Mouse (Mus musculus): Measurements from ENCODE around the gene Mrps17. TPM values are rescaled to one million over a fixed set of nuclear protein-coding genes. Genes with fewer than 3 reads are reported as not detected.

Mrps17 gene
- total and polyA plus RNA-seq, 2 experiments from 2014 or later, result 124 to 161 TPM

DNA sequence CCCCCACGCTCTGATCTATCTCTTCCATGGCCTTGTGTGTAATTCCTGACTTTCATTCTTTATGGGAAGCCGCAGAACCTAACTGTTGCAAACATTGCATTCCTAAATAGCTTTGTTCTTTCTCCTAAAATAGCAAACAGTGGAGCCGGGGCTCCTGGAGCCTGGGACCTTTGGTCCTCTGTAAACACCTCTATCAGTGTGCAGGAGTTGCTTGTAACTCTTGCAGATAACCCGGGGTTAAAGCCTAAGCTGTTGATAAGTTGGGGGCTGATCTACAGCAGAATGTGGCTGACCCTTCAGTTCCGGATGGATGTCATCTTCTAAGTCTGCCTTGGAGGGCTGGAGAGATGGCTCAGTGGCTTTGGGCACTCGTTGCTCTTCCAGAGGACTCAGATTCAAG lies 28.8 kb downstream of the Mrps17 start:
- no peaks in the 10 kb centered on the region for H3K9me3 ChIP-seq (ENCODE audit: low read length)

GRCm38 (mm10) chr5:129756886-129757285 lies 41.6 kb downstream of the Mrps17 start:
- H3K27me3 ChIP-seq (ENCODE audit: insufficient read depth, low read length), result no peaks in the 10 kb centered on the region
- H3K4me3 ChIP-seq (ENCODE audit: low read depth, low read length), result no peak overlapping the region
- peaks cover 26% of the 10 kb centered on the region for H3K36me3 ChIP-seq (ENCODE audit: insufficient read depth, low read length)
- no peak overlapping the region for H3K9ac ChIP-seq (replicated peaks; ENCODE audit: low read length, poor library complexity, severe bottlenecking)
- no peak for ATAC-seq (ENCODE audit: low FRiP score)
- DNase-seq (ENCODE audit: low spot score), result no peak
- no peaks in the 10 kb centered on the region for H3K4me1 ChIP-seq (ENCODE audit: insufficient read depth, low read length)
- no peak overlapping the region for H3K27ac ChIP-seq (ENCODE audit: low read depth, low read length)
- no peaks in the 10 kb centered on the region for H3K9me3 ChIP-seq (ENCODE audit: low read length)
- WGBS, result 94% methylated on average over 20 of the region's 20 CpGs
- TF ChIP-seq CTCF (IDR thresholded peaks at IDR 0.05), result no peak
- no peak overlapping the region for H3K4me2 ChIP-seq (ENCODE audit: low read depth, low read length, poor library complexity, severe bottlenecking)

More for the DNA sequence above, 28.8 kb downstream of the Mrps17 start:
- H3K4me2 ChIP-seq (ENCODE audit: low read depth, low read length, poor library complexity, severe bottlenecking), result no peak overlapping the region
- H3K27ac ChIP-seq (ENCODE audit: low read depth, low read length), result no peak overlapping the region
- 81% methylated on average over 6 of the region's 6 CpGs for WGBS
- H3K4me3 ChIP-seq (ENCODE audit: low read depth, low read length), result no peak overlapping the region
- no peak for DNase-seq (ENCODE audit: low spot score)
- H3K27me3 ChIP-seq (ENCODE audit: insufficient read depth, low read length), result no peaks in the 10 kb centered on the region
- H3K4me1 ChIP-seq (ENCODE audit: insufficient read depth, low read length), result no peaks in the 10 kb centered on the region
- peaks cover 50% of the 10 kb centered on the region for H3K36me3 ChIP-seq (ENCODE audit: insufficient read depth, low read length)
- no peak for TF ChIP-seq CTCF (IDR thresholded peaks at IDR 0.05)
- no peak overlapping the region for H3K9ac ChIP-seq (replicated peaks; ENCODE audit: low read length, poor library complexity, severe bottlenecking)
- no peak for ATAC-seq (ENCODE audit: low FRiP score)

DNA sequence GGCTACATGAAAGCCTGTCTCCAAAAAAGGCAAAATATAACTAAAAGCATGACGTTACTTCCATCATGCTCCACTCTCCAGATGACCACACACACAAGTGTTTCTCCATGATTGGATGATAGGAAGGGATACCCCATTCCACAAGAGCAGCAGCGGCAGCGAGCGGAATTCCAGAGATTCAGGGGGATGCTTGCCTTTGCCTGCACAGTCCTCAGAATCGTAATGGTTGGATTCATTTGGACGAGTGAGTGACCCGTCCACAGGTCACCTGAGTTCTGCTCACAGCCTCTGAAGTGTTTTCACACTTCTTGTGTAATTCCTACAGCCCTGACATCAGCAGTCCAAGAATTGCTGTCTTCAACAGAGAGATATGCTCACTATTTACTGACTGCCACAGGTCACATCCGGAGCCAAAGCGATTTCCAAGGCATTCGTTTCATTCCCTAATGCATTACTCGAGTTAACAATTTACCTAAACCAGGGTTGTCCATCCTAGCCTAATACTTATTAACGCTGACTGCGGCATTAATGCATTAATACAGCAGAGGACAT lies 44.7 kb downstream of the Mrps17 start:
- DNase-seq (ENCODE audit: low spot score) (no peak), ATAC-seq (ENCODE audit: low FRiP score) (no peak)
- Histone ChIP-seq H3K27me3 (ENCODE audit: insufficient read depth, low read length) (no peaks in the 10 kb centered on the region), H3K36me3 (ENCODE audit: insufficient read depth, low read length) (peaks cover 10% of the 10 kb centered on the region; the same call in 1 of the 2 replicates), H3K4me1 (ENCODE audit: insufficient read depth, low read length) (no peaks in the 10 kb centered on the region), H3K4me2 (ENCODE audit: low read depth, low read length, poor library complexity, severe bottlenecking) (no peak overlapping the region), H3K4me3 (ENCODE audit: low read depth, low read length) (no peak overlapping the region), H3K27ac (ENCODE audit: low read depth, low read length) (no peak overlapping the region), H3K9me3 (ENCODE audit: low read length) (no peaks in the 10 kb centered on the region), H3K9ac (replicated peaks; ENCODE audit: low read length, poor library complexity, severe bottlenecking) (no peak overlapping the region)
- TF ChIP-seq CTCF (IDR thresholded peaks at IDR 0.05), result no peak
- 88% methylated on average over 13 of the region's 13 CpGs for WGBS

GRCm38 (mm10) chr5:129761865-129762540 lies 46.7 kb downstream of the Mrps17 start:
- Histone ChIP-seq H3K27me3 (ENCODE audit: insufficient read depth, low read length) (no peaks in the 10 kb centered on the region), H3K4me2 (ENCODE audit: low read depth, low read length, poor library complexity, severe bottlenecking) (no peak overlapping the region), H3K36me3 (ENCODE audit: insufficient read depth, low read length) (peaks cover 3% of the 10 kb centered on the region; the same call in 1 of the 2 replicates), H3K27ac (ENCODE audit: low read depth, low read length) (peak overlapping the region; percentile 69), H3K9ac (replicated peaks; ENCODE audit: low read length, poor library complexity, severe bottlenecking) (no peak overlapping the region), H3K4me1 (ENCODE audit: insufficient read depth, low read length) (no peaks in the 10 kb centered on the region), H3K4me3 (ENCODE audit: low read depth, low read length) (no peak overlapping the region), H3K9me3 (ENCODE audit: low read length) (no peaks in the 10 kb centered on the region)
- DNase-seq (ENCODE audit: low spot score), result peak; percentile 87
- WGBS, result 61% methylated on average over 18 of the region's 18 CpGs
- ATAC-seq (ENCODE audit: low FRiP score), result peak; percentile 94
- TF ChIP-seq CTCF (IDR thresholded peaks at IDR 0.05), result no peak

DNA sequence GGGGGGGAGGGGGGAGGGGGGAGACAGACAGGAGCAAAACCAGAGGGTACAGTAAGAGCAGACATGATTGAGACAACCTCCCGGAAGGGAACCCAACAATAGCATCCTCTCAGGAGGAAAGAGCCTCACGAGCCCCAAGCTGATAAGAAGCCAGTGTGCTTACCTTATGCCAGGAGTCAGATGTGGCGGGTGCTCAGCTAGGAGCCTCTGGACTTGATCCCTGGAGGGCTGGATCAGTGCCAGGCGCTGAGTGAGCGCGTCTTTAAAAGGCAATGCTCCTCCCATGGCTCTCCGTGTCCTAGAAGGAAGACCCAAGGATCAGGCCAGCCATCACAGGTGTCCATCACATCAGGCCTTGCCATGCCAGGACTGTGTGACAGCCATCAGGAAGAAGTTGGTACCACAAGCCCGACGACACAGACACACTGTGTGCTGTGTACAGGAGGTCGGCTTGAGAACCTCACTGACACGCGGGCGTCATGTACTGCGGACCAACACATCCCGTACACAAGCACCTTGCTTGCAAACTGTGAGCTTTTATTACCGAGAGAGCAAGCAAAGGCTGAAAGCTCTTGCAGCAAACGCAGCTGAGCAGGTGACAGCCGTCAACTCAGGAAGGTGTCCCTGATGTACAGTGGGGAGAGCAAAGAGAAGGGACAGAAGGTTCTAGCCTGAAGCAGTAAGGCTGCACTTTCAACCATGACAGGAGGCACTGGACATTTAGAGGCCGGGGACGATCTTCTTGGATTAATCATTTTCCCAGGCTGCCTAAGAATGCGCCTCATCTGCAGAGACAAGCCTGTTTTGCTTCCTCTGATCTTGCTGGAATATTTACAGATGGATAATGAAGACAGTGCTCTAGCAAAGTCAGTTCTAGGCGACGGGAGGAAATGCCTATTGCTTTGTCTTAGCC lies 55.4 kb downstream of the Mrps17 start:
- Histone ChIP-seq H3K27ac (ENCODE audit: low read depth, low read length) (no peak overlapping the region), H3K4me3 (ENCODE audit: low read depth, low read length) (no peak overlapping the region), H3K36me3 (ENCODE audit: insufficient read depth, low read length) (peaks cover 7% of the 10 kb centered on the region; the same call in 1 of the 2 replicates), H3K9ac (replicated peaks; ENCODE audit: low read length, poor library complexity, severe bottlenecking) (no peak overlapping the region), H3K9me3 (ENCODE audit: low read length) (no peaks in the 10 kb centered on the region), H3K4me1 (ENCODE audit: insufficient read depth, low read length) (no peaks in the 10 kb centered on the region), H3K4me2 (ENCODE audit: low read depth, low read length, poor library complexity, severe bottlenecking) (no peak overlapping the region), H3K27me3 (ENCODE audit: insufficient read depth, low read length) (no peaks in the 10 kb centered on the region)
- ATAC-seq (ENCODE audit: low FRiP score) (no peak), DNase-seq (ENCODE audit: low spot score) (no peak)
- TF ChIP-seq CTCF (IDR thresholded peaks at IDR 0.05), result no peak
- WGBS, result 91% methylated on average over 23 of the region's 23 CpGs

Other genes with a start within 250 kb of the Mrps17 start
- gene Sfswap, start 214.3 kb upstream of the Mrps17 start, total RNA-seq (2014; rRNA removed), result 88.2 and 120 TPM in 2 replicates
- gene Sfswap, start 214.3 kb upstream of the Mrps17 start, polyA plus RNA-seq (2015; fragmentation: Nextera tagmentation; extraction: Ambion mirVana), result 50.1 and 52.1 TPM in 2 replicates
- gene Mmp17, start 131.3 kb upstream of the Mrps17 start, total RNA-seq (2014; rRNA removed), result 22.9 and 24.6 TPM in 2 replicates
- 10.0 and 11.6 TPM in 2 replicates for gene Mmp17, start 131.3 kb upstream of the Mrps17 start, polyA plus RNA-seq (2015; fragmentation: Nextera tagmentation; extraction: Ambion mirVana)
- 5.1 and 5.3 TPM in 2 replicates for gene Zfp11, start 45.4 kb upstream of the Mrps17 start, total RNA-seq (2014; rRNA removed)
- gene Zfp11, start 45.4 kb upstream of the Mrps17 start, polyA plus RNA-seq (2015; fragmentation: Nextera tagmentation; extraction: Ambion mirVana), result 4.5 and 4.7 TPM in 2 replicates
- gene Sept14, start 7.0 kb upstream of the Mrps17 start, total RNA-seq (2014; rRNA removed), result not detected in 2 replicates
- gene Sept14, start 7.0 kb upstream of the Mrps17 start, polyA plus RNA-seq (2015; fragmentation: Nextera tagmentation; extraction: Ambion mirVana), result not detected in 2 replicates
- 66.7 and 79.0 TPM in 2 replicates for gene Nipsnap2, start 9.6 kb downstream of the Mrps17 start, total RNA-seq (2014; rRNA removed)
- gene Nipsnap2, start 9.6 kb downstream of the Mrps17 start, polyA plus RNA-seq (2015; fragmentation: Nextera tagmentation; extraction: Ambion mirVana), result 108 and 109 TPM in 2 replicates
- 18.5 and 33.1 TPM in 2 replicates for gene Psph, start 72.0 kb downstream of the Mrps17 start, total RNA-seq (2014; rRNA removed)
- 40.3 and 42.0 TPM in 2 replicates for gene Psph, start 72.0 kb downstream of the Mrps17 start, polyA plus RNA-seq (2015; fragmentation: Nextera tagmentation; extraction: Ambion mirVana)
- 33.5 and 56.9 TPM in 2 replicates for gene Sumf2, start 131.5 kb downstream of the Mrps17 start, total RNA-seq (2014; rRNA removed)
- 24.5 and 26.8 TPM in 2 replicates for gene Sumf2, start 131.5 kb downstream of the Mrps17 start, polyA plus RNA-seq (2015; fragmentation: Nextera tagmentation; extraction: Ambion mirVana)
- 742 and 901 TPM in 2 replicates for gene Chchd2, start 172.0 kb downstream of the Mrps17 start, total RNA-seq (2014; rRNA removed)
- 693 and 752 TPM in 2 replicates for gene Chchd2, start 172.0 kb downstream of the Mrps17 start, polyA plus RNA-seq (2015; fragmentation: Nextera tagmentation; extraction: Ambion mirVana)
- gene Zbed5, start 180.2 kb downstream of the Mrps17 start, total RNA-seq (2014; rRNA removed), result 15.1 TPM in 2 replicates
- gene Zbed5, start 180.2 kb downstream of the Mrps17 start, polyA plus RNA-seq (2015; fragmentation: Nextera tagmentation; extraction: Ambion mirVana), result 10.7 and 10.9 TPM in 2 replicates
- gene Phkg1, start 183.1 kb downstream of the Mrps17 start, total RNA-seq (2014; rRNA removed), result 0.66 and 3.0 TPM in 2 replicates
- gene Phkg1, start 183.1 kb downstream of the Mrps17 start, polyA plus RNA-seq (2015; fragmentation: Nextera tagmentation; extraction: Ambion mirVana), result 1.5 TPM in 2 replicates
- gene Nupr1l, start 193.0 kb downstream of the Mrps17 start, total RNA-seq (2014; rRNA removed), result 1.1 and 1.9 TPM in 2 replicates
- gene Nupr1l, start 193.0 kb downstream of the Mrps17 start, polyA plus RNA-seq (2015; fragmentation: Nextera tagmentation; extraction: Ambion mirVana), result 5.2 and 5.8 TPM in 2 replicates
- gene Vkorc1l1, start 226.5 kb downstream of the Mrps17 start, total RNA-seq (2014; rRNA removed), result 78.5 and 87.1 TPM in 2 replicates
- gene Vkorc1l1, start 226.5 kb downstream of the Mrps17 start, polyA plus RNA-seq (2015; fragmentation: Nextera tagmentation; extraction: Ambion mirVana), result 21.0 and 22.8 TPM in 2 replicates